Mouse (Mus musculus): ENCODE results near the gene 1700001C19Rik. TPM values are rescaled to one million over a fixed set of nuclear protein-coding genes. Genes with fewer than 3 reads are reported as not detected.

The 1700001C19Rik gene
- total and polyA plus RNA-seq, 3 experiments: not detected

- Histone ChIP-seq H3K36me3 (replicated peaks in 1 of 2; ENCODE audit: control insufficient read depth in 1 of 2, insufficient read depth in 1 of 2, low read length in 1 of 2) (peaks cover 0 to 7% of the 10 kb centered on the region in 2 experiments), H3K4me3 (replicated peaks in 1 of 3; ENCODE audit: low read depth in 2 of 3, low read length in 2 of 3, poor library complexity in 1 of 3) (no peak overlapping the region), H3K4me2 (ENCODE audit: insufficient read depth, low read depth, poor library complexity, severe bottlenecking) (no peak overlapping the region), H3K27ac (ENCODE audit: insufficient read depth, low read depth) (no peak overlapping the region), H3K9me3 (replicated peaks; ENCODE audit: low read length) (no peaks in the 10 kb centered on the region), H3K79me2 (replicated peaks; ENCODE audit: control insufficient read depth, extremely low read depth, insufficient read depth, poor library complexity, severe bottlenecking) (no peaks in the 10 kb centered on the region), H3K4me1 (ENCODE audit: control insufficient read depth in 1 of 2, insufficient read depth in 2 of 2) (peaks cover 19 to 33% of the 10 kb centered on the region in 2 experiments), H3K9ac (ENCODE audit: insufficient read depth, low read depth) (no peak overlapping the region), H3K27me3 (replicated peaks) (peaks cover 2% of the 10 kb centered on the region)
- dilution Hi-C loops (cut with MboI; ENCODE audit: extremely low pct_ligation_motif_present, extremely low pct_unique_long_range_greater_than_20kb, low sequenced_read_pairs) (no loop called here), in situ Hi-C loops (cut with MboI; ENCODE audit: low pct_ligation_motif_present, low pct_unique_long_range_greater_than_20kb, low sequenced_read_pairs) (no loop called here)
- DNase-seq (ENCODE audit: extremely low read depth): peak; percentile 75
- peak; percentile 48 for TF ChIP-seq ZC3H11A (IDR thresholded peaks at IDR 0.05; ENCODE audit: low read depth, low read length)
- no peak for TF ChIP-seq GABPA (IDR thresholded peaks at IDR 0.05; ENCODE audit: insufficient replicate concordance, low read depth, low read length)
- TF ChIP-seq BHLHE40 (IDR thresholded peaks at IDR 0.05; ENCODE audit: low read depth, low read length): no peak
- peak; percentile 87 for TF ChIP-seq CTCF (conservative IDR thresholded peaks at IDR 0.05 in 1 of 2, IDR thresholded peaks at IDR 0.05 in 1 of 2; ENCODE audit: low read depth in 2 of 2, low read length in 2 of 2)
- peak; percentile 86 for TF ChIP-seq SMC3 (IDR thresholded peaks at IDR 0.05; ENCODE audit: low read depth, low read length)
- TF ChIP-seq RAD21 (IDR thresholded peaks at IDR 0.05; ENCODE audit: low read depth, low read length): peak; percentile 82
- peak; percentile 35; the same call in 1 of the 2 replicates for TF ChIP-seq IRF4 (IDR thresholded peaks at IDR 0.05; ENCODE audit: low read depth, low read length)
These were observed 45.2 kb upstream of the 1700001C19Rik start for GRCm38 (mm10) chr17:47482401-47482800.

DNA sequence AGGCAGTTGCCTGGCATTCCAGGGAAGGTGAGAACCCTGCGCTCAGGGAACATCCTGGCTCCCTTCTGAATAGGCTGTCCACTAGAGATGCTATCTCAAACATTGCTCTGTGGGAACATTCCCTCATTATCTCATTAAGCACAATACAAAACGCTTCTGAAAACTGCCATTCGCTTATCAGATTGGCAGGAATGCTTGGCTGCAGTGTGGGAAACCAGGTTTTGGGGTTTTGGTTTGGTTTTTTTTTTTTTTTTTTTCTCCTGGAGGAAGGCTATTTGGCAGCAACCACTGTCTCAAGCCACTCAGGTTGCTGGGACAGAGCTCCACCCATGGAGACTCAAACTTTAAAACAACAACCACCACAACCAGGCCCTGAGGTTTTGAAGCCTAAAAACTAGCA, 42.7 kb upstream of the 1700001C19Rik start:
- peaks cover 2% of the 10 kb centered on the region for H3K27me3 ChIP-seq (replicated peaks)
- dilution Hi-C loops (cut with MboI; ENCODE audit: extremely low pct_ligation_motif_present, extremely low pct_unique_long_range_greater_than_20kb, low sequenced_read_pairs) (no loop called here), in situ Hi-C loops (cut with MboI; ENCODE audit: low pct_ligation_motif_present, low pct_unique_long_range_greater_than_20kb, low sequenced_read_pairs) (no loop called here)

GRCm38 (mm10) chr17:47475714-47476113, 38.5 kb upstream of the 1700001C19Rik start:
- Histone ChIP-seq H3K4me2 (ENCODE audit: insufficient read depth, low read depth, poor library complexity, severe bottlenecking) (no peak overlapping the region), H3K27ac (ENCODE audit: insufficient read depth, low read depth) (no peak overlapping the region), H3K36me3 (replicated peaks in 1 of 2; ENCODE audit: control insufficient read depth in 1 of 2, insufficient read depth in 1 of 2, low read length in 1 of 2) (no peaks in the 10 kb centered on the region), H3K4me1 (ENCODE audit: control insufficient read depth in 1 of 2, insufficient read depth in 2 of 2) (peaks cover 0 to 3% of the 10 kb centered on the region in 2 experiments; a peak in 1 of 4 replicates), H3K79me2 (replicated peaks; ENCODE audit: control insufficient read depth, extremely low read depth, insufficient read depth, poor library complexity, severe bottlenecking) (no peaks in the 10 kb centered on the region), H3K9me3 (replicated peaks; ENCODE audit: low read length) (no peaks in the 10 kb centered on the region), H3K4me3 (replicated peaks in 1 of 3; ENCODE audit: low read depth in 2 of 3, low read length in 2 of 3, poor library complexity in 1 of 3) (no peak overlapping the region), H3K27me3 (replicated peaks) (peaks cover 11% of the 10 kb centered on the region), H3K9ac (ENCODE audit: insufficient read depth, low read depth) (no peak overlapping the region)
- in situ Hi-C loops (cut with MboI; ENCODE audit: low pct_ligation_motif_present, low pct_unique_long_range_greater_than_20kb, low sequenced_read_pairs): no loop called here
- TF ChIP-seq SMC3 (IDR thresholded peaks at IDR 0.05; ENCODE audit: low read depth, low read length) (peak; percentile 10; the same call in 1 of the 2 replicates), CTCF (conservative IDR thresholded peaks at IDR 0.05 in 1 of 2, IDR thresholded peaks at IDR 0.05 in 1 of 2; ENCODE audit: low read depth in 2 of 2, low read length in 2 of 2) (peak; percentile 50), MAX (IDR thresholded peaks at IDR 0.05; ENCODE audit: low read length) (no peak)
- peak; percentile 27 for DNase-seq (ENCODE audit: extremely low read depth)
- dilution Hi-C loops (cut with MboI; ENCODE audit: extremely low pct_ligation_motif_present, extremely low pct_unique_long_range_greater_than_20kb, low sequenced_read_pairs): no loop called here

More for the DNA sequence above, 42.7 kb upstream of the 1700001C19Rik start:
- Histone ChIP-seq H3K79me2 (replicated peaks; ENCODE audit: control insufficient read depth, extremely low read depth, insufficient read depth, poor library complexity, severe bottlenecking) (no peaks in the 10 kb centered on the region), H3K4me3 (replicated peaks in 1 of 3; ENCODE audit: low read depth in 2 of 3, low read length in 2 of 3, poor library complexity in 1 of 3) (no peak overlapping the region), H3K9ac (ENCODE audit: insufficient read depth, low read depth) (no peak overlapping the region), H3K4me2 (ENCODE audit: insufficient read depth, low read depth, poor library complexity, severe bottlenecking) (no peak overlapping the region), H3K4me1 (ENCODE audit: control insufficient read depth in 1 of 2, insufficient read depth in 2 of 2) (peaks cover 5 to 11% of the 10 kb centered on the region in 2 experiments), H3K27ac (ENCODE audit: insufficient read depth, low read depth) (no peak overlapping the region), H3K36me3 (replicated peaks in 1 of 2; ENCODE audit: control insufficient read depth in 1 of 2, insufficient read depth in 1 of 2, low read length in 1 of 2) (no peaks in the 10 kb centered on the region), H3K9me3 (replicated peaks; ENCODE audit: low read length) (no peaks in the 10 kb centered on the region)
- no peak for DNase-seq (ENCODE audit: extremely low read depth)
- no peak for TF ChIP-seq SIN3A (IDR thresholded peaks at IDR 0.05; ENCODE audit: low read length)
- TF ChIP-seq KAT2A (IDR thresholded peaks at IDR 0.05; ENCODE audit: insufficient replicate concordance, low read length): no peak
- TF ChIP-seq MAFK (IDR thresholded peaks at IDR 0.05; ENCODE audit: insufficient replicate concordance, low read length): no peak
- TF ChIP-seq EP300 (IDR thresholded peaks at IDR 0.05; ENCODE audit: low read length): no peak
- no peak for TF ChIP-seq MXI1 (IDR thresholded peaks at IDR 0.05; ENCODE audit: low read depth, low read length)
- TF ChIP-seq ETS1 (conservative IDR thresholded peaks at IDR 0.05; ENCODE audit: low read depth, low read length): no peak
- no peak for TF ChIP-seq CTCF (conservative IDR thresholded peaks at IDR 0.05 in 1 of 2, IDR thresholded peaks at IDR 0.05 in 1 of 2; ENCODE audit: low read depth in 2 of 2, low read length in 2 of 2)
- TF ChIP-seq CHD1 (IDR thresholded peaks at IDR 0.05; ENCODE audit: low read depth, low read length): no peak
- no peak for TF ChIP-seq ZNF384 (IDR thresholded peaks at IDR 0.05; ENCODE audit: low read depth, low read length)
- TF ChIP-seq RCOR1 (conservative IDR thresholded peaks at IDR 0.05; ENCODE audit: low read depth, low read length): no peak
- no peak for TF ChIP-seq ZKSCAN1 (IDR thresholded peaks at IDR 0.05; ENCODE audit: borderline replicate concordance, low read depth, low read length)
